Mouse (Mus musculus): Measurements from ENCODE around the gene Clasrp.

The Clasrp gene

GRCm38 (mm10) chr7:19532240-19532639 is 72.0 kb downstream of the Clasrp start:
- ATAC-seq (ENCODE audit: low TSS enrichment) = no peak

- no peak for ATAC-seq (ENCODE audit: low TSS enrichment)
Observed at GRCm38 (mm10) chr7:19531077-19531476, 73.2 kb downstream of the Clasrp start.
